Mouse (Mus musculus) lung, postnatal 4 days (tissue): ENCODE measurements around the gene Elp6.

ENCODE experiments used
- DNase-seq, 2 experiments: peaks; one replicate each; pipeline ENCODE4 v3.0.0; 2021

The Elp6 gene

DNA sequence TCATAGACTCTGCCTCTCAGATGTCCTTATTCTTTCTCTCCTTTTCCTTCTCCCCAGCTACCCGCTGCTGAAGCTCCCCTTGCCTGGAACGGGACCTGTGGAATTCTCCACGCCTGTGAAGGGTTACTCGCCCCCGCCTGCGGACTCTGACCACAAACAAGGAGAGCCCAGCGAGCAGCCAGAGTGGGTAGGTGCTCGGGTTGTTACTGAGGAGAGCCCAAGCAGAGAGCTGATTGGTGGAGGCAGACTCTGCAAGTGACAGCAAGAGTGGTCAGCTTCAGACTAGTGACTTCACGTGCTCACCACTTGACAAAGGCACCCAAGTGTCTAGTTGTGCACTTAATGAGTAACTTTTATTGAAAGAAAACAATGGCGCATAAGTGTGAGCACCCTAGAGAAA is 57.4 kb downstream of the Elp6 start:
- DNase-seq = no peak

DNA sequence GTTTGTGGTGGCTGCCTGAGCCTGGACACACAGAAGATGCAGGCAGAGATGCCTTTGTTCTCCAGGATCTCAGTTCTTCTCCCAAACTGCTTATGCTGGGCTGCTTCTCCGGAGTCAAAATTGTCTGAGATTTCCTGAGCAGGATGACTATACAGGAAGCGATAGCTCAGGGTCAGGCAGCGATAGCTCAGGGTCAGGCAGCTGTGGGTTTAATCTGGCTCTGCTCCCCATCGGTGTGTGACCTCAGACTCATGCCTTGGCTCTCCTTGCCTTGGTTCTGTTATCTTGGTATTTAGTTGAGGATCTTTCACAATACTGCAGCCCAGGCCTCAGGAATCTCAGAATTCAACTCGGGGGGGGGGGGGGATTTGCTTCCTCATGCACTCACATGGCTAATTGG is 61.8 kb downstream of the Elp6 start:
- DNase-seq = no peak

DNA sequence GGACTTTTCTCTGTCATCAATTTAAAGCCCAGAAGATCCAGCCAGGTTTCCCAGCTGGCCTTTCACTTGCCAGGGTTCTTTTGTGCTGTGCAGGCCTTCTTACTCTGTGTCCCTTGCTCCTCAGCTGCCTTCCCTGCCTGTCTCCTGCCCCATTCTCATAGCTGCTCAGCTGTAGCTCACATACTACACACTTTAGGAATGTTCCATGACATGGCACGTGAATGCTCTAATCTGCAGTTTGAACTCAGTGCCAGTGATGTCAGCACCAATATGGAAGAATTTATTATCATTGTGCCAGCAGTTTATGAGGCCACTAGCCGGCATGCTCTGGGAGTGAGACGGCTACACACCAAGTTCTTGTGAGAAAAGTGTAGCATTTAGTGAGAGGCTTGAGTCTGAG is 64.9 kb downstream of the Elp6 start:
- DNase-seq = no peak
